Mouse (Mus musculus): ENCODE data around the gene Zfp148.

DNA sequence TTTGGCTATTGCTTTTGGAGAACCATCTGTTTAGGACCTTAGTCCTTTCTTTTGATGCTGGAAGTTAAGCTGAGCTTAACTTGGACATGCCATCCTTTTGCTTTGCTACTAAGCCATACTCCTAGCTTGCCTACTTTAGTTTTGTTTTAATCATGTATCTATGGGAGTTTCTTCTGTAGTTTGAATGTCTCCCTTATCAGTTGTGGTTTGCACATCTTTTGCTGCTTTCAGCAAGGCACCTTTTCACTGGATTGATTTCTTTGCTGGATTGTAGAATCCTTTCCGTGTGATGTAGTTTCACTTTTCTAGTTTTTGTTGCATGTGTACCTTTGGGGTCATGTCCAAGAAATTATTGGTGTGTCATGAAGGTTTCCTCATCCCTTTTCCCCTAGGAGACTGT is 30.0 kb downstream of the Zfp148 start:
- TF ChIP-seq CTCF (IDR thresholded peaks at IDR 0.05; ENCODE audit: control insufficient read depth, insufficient read depth, insufficient read length) (no peak), MAX (IDR thresholded peaks at IDR 0.05) (no peak), USF1 (IDR thresholded peaks at IDR 0.05; ENCODE audit: low read depth) (no peak), CEBPB (IDR thresholded peaks at IDR 0.05; ENCODE audit: low read depth) (no peak), MYOD1 (IDR thresholded peaks at IDR 0.05; ENCODE audit: control insufficient read depth, insufficient read length, low read depth) (no peak), MYOG (IDR thresholded peaks at IDR 0.05; ENCODE audit: control insufficient read depth, extremely low read depth, insufficient read length) (no peak)
